Mouse (Mus musculus) spleen, adult 2 months (tissue): ENCODE measurements around the gene Slc22a13.

Experiments
- CTCF ChIP-seq: fragments of 200-500 bp; IDR thresholded peaks from 2 replicates; pipeline ENCODE4 v1.5.1; 2011; ENCODE audit warnings: mild to moderate bottlenecking, inconsistent platforms; ENCODE audit not compliant: insufficient read depth, insufficient read length, insufficient replicate concordance; ENCODE audit errors: extremely low read depth
- POLR2A ChIP-seq: fragments of 200-500 bp; IDR thresholded peaks from 2 replicates; pipeline ENCODE4 v1.6.1; 2011; ENCODE audit warnings: low read depth, low read length, inconsistent platforms

- TF ChIP-seq POLR2A (no peak), CTCF (no peak)
Measured at GRCm38 (mm10) chr9:119243981-119244380, 35.1 kb upstream of the Slc22a13 start.
